Mouse (Mus musculus) intestine, postnatal 0 days (tissue): Measurements from ENCODE around the gene Tmem238l. TPM values are rescaled to one million over a fixed set of nuclear protein-coding genes. Genes with fewer than 3 reads are reported as not detected.

Experiments used
- ATAC-seq: fragments of 200-750 bp; cut with Nextera tagmentation; 2 replicates; pipeline ENCODE4 v1.8.0; 2017; ENCODE audit warnings: mild to moderate bottlenecking, moderate TSS enrichment, moderate library complexity
- H3K27ac ChIP-seq: fragments of 300-500 bp; sonication (generic); 2 replicates; pipeline ENCODE4 v1.5.1; 2014; ENCODE audit warnings: mild to moderate bottlenecking, low read depth, low read length, moderate library complexity
- H3K27me3 ChIP-seq: fragments of 300-500 bp; sonication (generic); replicated peaks from 2 replicates; pipeline ENCODE4 v1.6.1; 2014; ENCODE audit warnings: low read length, mixed read lengths; ENCODE audit not compliant: control insufficient read depth, insufficient read depth
- H3K36me3 ChIP-seq: fragments of 300-500 bp; sonication (generic); 2 replicates; pipeline ENCODE4 v1.6.1; 2014; ENCODE audit warnings: mild to moderate bottlenecking, moderate library complexity; ENCODE audit not compliant: control insufficient read depth, insufficient read depth
- H3K4me1 ChIP-seq: fragments of 300-500 bp; sonication (generic); replicated peaks from 2 replicates; pipeline ENCODE4 v1.6.1; 2014; ENCODE audit warnings: antibody characterized with exemption, low read length, mixed read lengths; ENCODE audit not compliant: control insufficient read depth, insufficient read depth
- H3K4me2 ChIP-seq: fragments of 300-500 bp; sonication (generic); replicated peaks from 2 replicates; pipeline ENCODE4 v1.6.1; 2014; ENCODE audit warnings: low read depth, mild to moderate bottlenecking, moderate library complexity
- H3K4me3 ChIP-seq: fragments of 300-500 bp; sonication (generic); 2 replicates; pipeline ENCODE4 v1.5.1; 2014; ENCODE audit warnings: low read depth, low read length
- H3K9ac ChIP-seq: fragments of 300-500 bp; sonication (generic); 2 replicates; pipeline ENCODE4 v1.6.1; 2014; ENCODE audit warnings: mild to moderate bottlenecking, low read depth, low read length
- H3K9me3 ChIP-seq: fragments of 300-500 bp; sonication (generic); 2 replicates; pipeline ENCODE4 v1.6.1; 2016; ENCODE audit warnings: mixed run types; ENCODE audit not compliant: control insufficient read depth
- CTCF ChIP-seq: sonication (generic); IDR thresholded peaks from 2 replicates; pipeline ENCODE4 v1.5.1; 2016; ENCODE audit warnings: low read depth, mild to moderate bottlenecking, control low read depth, antibody characterized with exemption, moderate library complexity
- WGBS: fragments of 180-500 bp; shearing (Covaris S2); extraction: QIAGEN DNeasy Blood & Tissue Kit; methylation state at CpG from one replicate; pipeline ENCODE4 v1.1.7; 2014; 5-methylcytosine and 5-hydroxymethylcytosine counted together
- polyA plus RNA-seq: library from polyadenylated mRNA; unstranded; fragments of >200 nt; fragmentation: Nextera tagmentation; extraction: Ambion mirVana; gene quantifications from 2 replicates; pipeline ENCODE4 v1.2.1, GENCODE M21; 2015

Tmem238l gene
- polyA plus RNA-seq, 1 experiment from 2014 or later, result 10.5 TPM

- Histone ChIP-seq H3K36me3 (no peaks in the 10 kb centered on the region), H3K4me3 (no peak overlapping the region), H3K27ac (no peak overlapping the region), H3K4me2 (no peak overlapping the region), H3K9ac (no peak overlapping the region), H3K27me3 (no peaks in the 10 kb centered on the region), H3K9me3 (no peaks in the 10 kb centered on the region), H3K4me1 (no peaks in the 10 kb centered on the region)
- no peak for TF ChIP-seq CTCF
- ATAC-seq, result no peak
- WGBS, result 74% methylated on average over 3 of the region's 3 CpGs
Measured at GRCm38 (mm10) chr11:66928311-66928710, 28.1 kb upstream of the Tmem238l start.

- Histone ChIP-seq H3K36me3 (no peaks in the 10 kb centered on the region), H3K27me3 (no peaks in the 10 kb centered on the region), H3K9me3 (no peaks in the 10 kb centered on the region), H3K27ac (no peak overlapping the region), H3K4me2 (no peak overlapping the region), H3K4me1 (no peaks in the 10 kb centered on the region), H3K4me3 (no peak overlapping the region), H3K9ac (no peak overlapping the region)
- no peak for ATAC-seq
- TF ChIP-seq CTCF, result no peak
- WGBS, result 69% methylated on average over 9 of the region's 9 CpGs
Measured at GRCm38 (mm10) chr11:66932827-66933599, 23.4 kb upstream of the Tmem238l start.

GRCm38 (mm10) chr11:66934428-66935173, 21.8 kb upstream of the Tmem238l start:
- Histone ChIP-seq H3K4me1 (no peaks in the 10 kb centered on the region), H3K4me3 (no peak overlapping the region), H3K9ac (no peak overlapping the region), H3K27ac (peak overlapping the region; percentile 64; the same call in 1 of the 2 replicates), H3K27me3 (no peaks in the 10 kb centered on the region), H3K4me2 (peak overlapping the region; percentile 48), H3K36me3 (no peaks in the 10 kb centered on the region), H3K9me3 (no peaks in the 10 kb centered on the region)
- WGBS, result 35% methylated on average over 7 of the region's 7 CpGs
- peak; percentile 95 for ATAC-seq
- peak; percentile 51 for TF ChIP-seq CTCF

GRCm38 (mm10) chr11:66942011-66942410, 14.4 kb upstream of the Tmem238l start:
- WGBS, result 67% methylated on average over 5 of the region's 5 CpGs
- no peak overlapping the region for H3K9ac ChIP-seq
- H3K27me3 ChIP-seq, result no peaks in the 10 kb centered on the region
- no peaks in the 10 kb centered on the region for H3K36me3 ChIP-seq
- no peak for ATAC-seq
- no peak for TF ChIP-seq CTCF
- H3K27ac ChIP-seq, result no peak overlapping the region
- H3K4me3 ChIP-seq, result no peak overlapping the region
- H3K4me1 ChIP-seq, result no peaks in the 10 kb centered on the region
- H3K9me3 ChIP-seq, result no peaks in the 10 kb centered on the region
- no peak overlapping the region for H3K4me2 ChIP-seq

- WGBS, result 49% methylated on average over 2 of the region's 2 CpGs
- peak; percentile 82 for ATAC-seq
- no peaks in the 10 kb centered on the region for H3K4me1 ChIP-seq
- no peak overlapping the region for H3K4me2 ChIP-seq
- H3K27me3 ChIP-seq, result no peaks in the 10 kb centered on the region
- no peaks in the 10 kb centered on the region for H3K9me3 ChIP-seq
- TF ChIP-seq CTCF, result peak; percentile 59
- H3K9ac ChIP-seq, result no peak overlapping the region; the same call in 1 of the 2 replicates
- 0 out of 2 replicates have a peak overlapping the region, but pooled peaks have one; percentile 65 for H3K27ac ChIP-seq
- H3K36me3 ChIP-seq, result no peaks in the 10 kb centered on the region
- H3K4me3 ChIP-seq, result no peak overlapping the region
Measured at GRCm38 (mm10) chr11:66945224-66945767, 11.1 kb upstream of the Tmem238l start.

GRCm38 (mm10) chr11:66946521-66946920, 9.9 kb upstream of the Tmem238l start:
- ATAC-seq, result peak; percentile 76
- Histone ChIP-seq H3K36me3 (no peaks in the 10 kb centered on the region), H3K9me3 (no peaks in the 10 kb centered on the region), H3K4me3 (no peak overlapping the region), H3K27ac (peak overlapping the region; percentile 65), H3K4me1 (no peaks in the 10 kb centered on the region), H3K27me3 (no peaks in the 10 kb centered on the region), H3K9ac (0 out of 2 replicates have a peak overlapping the region, but pooled peaks have one; percentile 34), H3K4me2 (peak overlapping the region; percentile 51)
- TF ChIP-seq CTCF, result peak; percentile 47
- WGBS, result 26% methylated on average over 6 of the region's 6 CpGs
